Mouse (Mus musculus): ENCODE results near the gene Elovl7.

The Elovl7 gene

GRCm38 (mm10) chr13:108241715-108242114, 27.5 kb downstream of the Elovl7 start:
- DNase-seq (ENCODE audit: low spot score), result no peak

- no peak for DNase-seq (ENCODE audit: low spot score)
Measured at GRCm38 (mm10) chr13:108245086-108245697, 31.0 kb downstream of the Elovl7 start.

GRCm38 (mm10) chr13:108251106-108251505, 36.9 kb downstream of the Elovl7 start:
- DNase-seq (ENCODE audit: low spot score), result no peak

GRCm38 (mm10) chr13:108253977-108254376, 39.8 kb downstream of the Elovl7 start:
- no peak for DNase-seq (ENCODE audit: low spot score)

GRCm38 (mm10) chr13:108263042-108263441, 48.8 kb downstream of the Elovl7 start:
- no peak for DNase-seq (ENCODE audit: low spot score)

- DNase-seq (ENCODE audit: low spot score), result no peak
Measured at GRCm38 (mm10) chr13:108265394-108265793, 51.2 kb downstream of the Elovl7 start.

- no peak for DNase-seq (ENCODE audit: low spot score)
Measured at GRCm38 (mm10) chr13:108267841-108268634, 53.8 kb downstream of the Elovl7 start.

GRCm38 (mm10) chr13:108271458-108272148, 57.4 kb downstream of the Elovl7 start:
- DNase-seq (ENCODE audit: low spot score), result no peak

- DNase-seq (ENCODE audit: low spot score), result no peak
Measured at GRCm38 (mm10) chr13:108272332-108272731, 58.1 kb downstream of the Elovl7 start.

- DNase-seq (ENCODE audit: low spot score), result no peak
Measured at GRCm38 (mm10) chr13:108273034-108273433, 58.8 kb downstream of the Elovl7 start.

GRCm38 (mm10) chr13:108273456-108273855, 59.3 kb downstream of the Elovl7 start:
- DNase-seq (ENCODE audit: low spot score), result no peak

- DNase-seq (ENCODE audit: low spot score), result no peak
Measured at GRCm38 (mm10) chr13:108276561-108276960, 62.4 kb downstream of the Elovl7 start.

- DNase-seq (ENCODE audit: low spot score), result no peak
Measured at GRCm38 (mm10) chr13:108277320-108277719, 63.1 kb downstream of the Elovl7 start.

- DNase-seq (ENCODE audit: low spot score), result no peak
Measured at GRCm38 (mm10) chr13:108278592-108278991, 64.4 kb downstream of the Elovl7 start.

- no peak for DNase-seq (ENCODE audit: low spot score)
Measured at GRCm38 (mm10) chr13:108284312-108284711, 70.1 kb downstream of the Elovl7 start.

- DNase-seq (ENCODE audit: low spot score), result no peak
Measured at GRCm38 (mm10) chr13:108287953-108288352, 73.7 kb downstream of the Elovl7 start.

- DNase-seq (ENCODE audit: low spot score), result no peak
Measured at GRCm38 (mm10) chr13:108289436-108289835, 75.2 kb downstream of the Elovl7 start.

GRCm38 (mm10) chr13:108290314-108290713, 76.1 kb downstream of the Elovl7 start:
- no peak for DNase-seq (ENCODE audit: low spot score)

- DNase-seq (ENCODE audit: low spot score), result no peak
Measured at GRCm38 (mm10) chr13:108297350-108298093, 83.3 kb downstream of the Elovl7 start.

GRCm38 (mm10) chr13:108298241-108298640, 84.0 kb downstream of the Elovl7 start:
- DNase-seq (ENCODE audit: low spot score), result no peak

GRCm38 (mm10) chr13:108300346-108300950, 86.2 kb downstream of the Elovl7 start:
- no peak for DNase-seq (ENCODE audit: low spot score)

GRCm38 (mm10) chr13:108301411-108301810, 87.2 kb downstream of the Elovl7 start:
- no peak for DNase-seq (ENCODE audit: low spot score)

All from testis, postnatal 10 days (tissue).